Mouse (Mus musculus): Measurements from ENCODE around the gene Actr6. TPM values are rescaled to one million over a fixed set of nuclear protein-coding genes. Genes with fewer than 3 reads are reported as not detected.
"Not testable (repeated sequence)": the region's sequence is repeated elsewhere in the genome, so short reads cannot be mapped to it uniquely, and the experiment has no call there.

Actr6 gene
- polyA plus RNA-seq, 1 experiment from 2014 or later, result 33.6 TPM

DNA sequence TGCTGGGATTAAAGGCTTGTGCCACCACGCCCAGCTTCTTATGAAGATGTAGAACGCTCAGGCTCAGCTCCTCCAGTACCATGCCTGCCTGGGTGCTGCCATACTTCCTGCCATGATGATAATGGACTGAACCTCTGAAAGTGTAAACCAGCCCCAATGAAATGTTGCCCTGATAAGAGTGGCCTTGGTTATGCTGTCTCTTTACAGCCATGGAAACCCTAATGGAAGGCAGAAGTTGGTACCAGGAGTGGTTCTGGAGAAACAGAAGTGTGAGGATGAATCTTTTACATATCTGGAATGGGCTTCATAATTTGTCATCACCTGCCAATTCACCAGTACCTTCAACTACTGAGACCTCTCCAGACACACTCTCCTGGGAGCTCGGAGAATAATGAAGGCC, 34.1 kb downstream of the Actr6 start:
- Histone ChIP-seq H3K27ac (replicated peaks) (no peak overlapping the region), H3K9me3 (replicated peaks) (no peaks in the 10 kb centered on the region), H3K27me3 (no peaks in the 10 kb centered on the region), H3K4me3 (replicated peaks) (no peak overlapping the region), H3K9ac (no peak overlapping the region), H3K4me2 (replicated peaks) (no peak overlapping the region), H3K36me3 (no peaks in the 10 kb centered on the region), H3K4me1 (no peaks in the 10 kb centered on the region)
- no peak for ATAC-seq (ENCODE audit: insufficient number of reproducible peaks, low FRiP score, low TSS enrichment, low read depth)
- 93% methylated on average over 3 of the region's 3 CpGs for WGBS

DNA sequence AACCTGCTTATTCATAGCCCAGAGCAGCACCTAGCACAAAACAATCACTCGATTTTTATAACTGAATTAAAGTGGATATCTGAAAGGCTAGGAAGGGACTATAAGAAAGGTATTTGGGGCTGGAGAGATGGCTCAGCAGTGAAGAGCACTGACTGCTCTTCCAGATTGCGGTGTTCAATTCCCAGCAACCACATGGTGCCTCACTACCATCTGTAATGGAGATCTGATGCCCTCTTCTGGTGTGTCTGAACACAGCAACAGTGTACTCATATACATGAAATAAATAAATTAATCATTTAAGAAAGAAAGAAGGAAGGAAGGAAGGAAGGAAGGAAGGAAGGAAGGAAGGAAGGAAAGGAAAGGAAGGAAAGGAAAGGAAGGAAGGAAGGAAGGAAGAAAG, 35.8 kb downstream of the Actr6 start:
- WGBS, result 68% methylated on average over 2 of the region's 2 CpGs

DNA sequence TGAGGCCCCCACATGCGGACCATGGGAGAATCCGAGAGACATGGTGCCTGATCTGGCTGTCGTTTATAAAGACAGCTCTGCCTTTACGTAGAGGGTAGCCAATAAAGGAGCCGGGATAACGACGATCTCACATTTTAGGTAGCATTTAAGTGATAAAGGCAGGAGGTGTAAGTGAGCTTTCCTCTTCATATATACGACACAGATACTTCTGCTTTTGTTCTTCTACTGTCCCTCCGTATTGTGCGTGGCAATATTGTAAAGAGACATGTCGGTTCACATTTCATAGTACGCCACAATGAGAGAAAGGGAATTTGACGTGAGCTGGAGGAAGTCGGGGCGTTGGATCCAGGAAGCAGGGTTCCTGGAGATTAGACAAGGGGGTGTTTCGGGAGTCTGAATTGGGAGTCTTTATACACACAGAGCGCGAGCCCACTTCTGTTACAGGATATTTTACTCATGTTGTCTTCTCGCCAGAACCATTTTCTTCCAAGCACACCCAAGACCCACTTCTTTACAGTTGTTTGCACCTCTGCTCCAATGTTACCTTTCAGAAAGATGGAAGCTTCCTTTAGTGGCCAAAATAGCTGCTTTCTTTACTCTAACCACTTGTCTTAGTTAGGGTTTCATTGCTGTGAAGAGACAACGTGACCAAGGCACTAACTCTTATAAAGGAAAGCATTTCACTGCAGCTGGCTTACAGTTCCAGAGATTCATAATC, 36.7 kb downstream of the Actr6 start:
- no peak for ATAC-seq (ENCODE audit: insufficient number of reproducible peaks, low FRiP score, low TSS enrichment, low read depth)
- no peak overlapping the region for H3K4me2 ChIP-seq (replicated peaks)
- no peak overlapping the region for H3K4me3 ChIP-seq (replicated peaks)
- no peaks in the 10 kb centered on the region for H3K9me3 ChIP-seq (replicated peaks)
- no peak overlapping the region for H3K9ac ChIP-seq
- H3K36me3 ChIP-seq, result no peaks in the 10 kb centered on the region
- WGBS, result 79% methylated on average over 20 of the region's 20 CpGs
- H3K27me3 ChIP-seq, result no peaks in the 10 kb centered on the region
- H3K27ac ChIP-seq (replicated peaks), result no peak overlapping the region
- no peaks in the 10 kb centered on the region for H3K4me1 ChIP-seq

More for the DNA sequence above, 35.8 kb downstream of the Actr6 start:
- not testable (repeated sequence) for ATAC-seq (ENCODE audit: insufficient number of reproducible peaks, low FRiP score, low TSS enrichment, low read depth); H3K27me3 ChIP-seq; H3K9me3 ChIP-seq (replicated peaks); H3K4me2 ChIP-seq (replicated peaks); H3K9ac ChIP-seq; H3K36me3 ChIP-seq; H3K4me1 ChIP-seq; H3K4me3 ChIP-seq (replicated peaks); H3K27ac ChIP-seq (replicated peaks)

DNA sequence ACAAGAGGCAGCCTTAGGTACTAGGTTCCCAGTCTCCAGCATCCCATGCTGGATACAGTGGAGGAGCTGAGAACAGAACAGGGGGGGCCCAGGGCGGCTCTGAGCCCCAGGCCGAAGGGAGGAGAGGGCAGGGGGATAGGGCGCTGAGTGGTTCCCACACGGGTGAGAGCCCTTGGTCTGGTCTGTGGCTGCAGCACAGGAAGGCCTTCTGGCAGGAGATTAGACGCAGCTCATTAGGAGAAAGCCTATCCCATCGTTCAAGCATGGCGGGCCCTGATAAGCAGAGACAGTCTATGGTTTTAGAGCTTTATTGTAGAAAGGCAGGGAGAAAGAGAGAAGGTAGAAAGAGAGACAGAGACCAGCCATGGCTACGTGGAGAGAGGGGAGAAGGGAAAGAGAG, 42.1 kb downstream of the Actr6 start:
- H3K9me3 ChIP-seq (replicated peaks), result no peaks in the 10 kb centered on the region
- no peak for ATAC-seq (ENCODE audit: insufficient number of reproducible peaks, low FRiP score, low TSS enrichment, low read depth)
- no peak overlapping the region for H3K4me2 ChIP-seq (replicated peaks)
- no peaks in the 10 kb centered on the region for H3K36me3 ChIP-seq
- H3K27ac ChIP-seq (replicated peaks), result no peak overlapping the region
- no peak overlapping the region for H3K9ac ChIP-seq
- H3K27me3 ChIP-seq, result no peaks in the 10 kb centered on the region
- H3K4me3 ChIP-seq (replicated peaks), result no peak overlapping the region
- H3K4me1 ChIP-seq, result peaks cover 3% of the 10 kb centered on the region; the same call in 1 of the 2 replicates
- 60% methylated on average over 8 of the region's 8 CpGs for WGBS

DNA sequence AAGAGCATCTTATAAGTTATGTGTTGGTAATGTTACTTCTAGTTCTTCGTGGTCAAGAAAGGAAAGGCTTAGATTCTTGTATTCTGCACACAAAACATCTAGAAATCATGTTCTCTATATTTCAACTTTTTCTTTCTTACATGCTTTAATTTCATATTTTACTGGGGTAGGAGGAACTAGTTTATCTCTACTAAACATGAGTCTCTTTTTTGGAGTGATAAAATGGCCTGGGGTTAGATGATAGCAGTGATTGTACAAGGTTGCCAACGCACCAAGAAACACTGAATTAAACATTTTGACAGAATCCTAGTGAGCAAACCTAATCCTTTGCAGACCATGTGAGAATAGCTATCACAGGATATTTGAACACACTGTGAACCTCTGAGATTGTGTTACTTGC, 44.6 kb downstream of the Actr6 start:
- no peaks in the 10 kb centered on the region for H3K9me3 ChIP-seq (replicated peaks)
- peaks cover 5% of the 10 kb centered on the region; the same call in 1 of the 2 replicates for H3K4me1 ChIP-seq
- no peaks in the 10 kb centered on the region for H3K27me3 ChIP-seq
- no peak for ATAC-seq (ENCODE audit: insufficient number of reproducible peaks, low FRiP score, low TSS enrichment, low read depth)
- no peak overlapping the region for H3K4me3 ChIP-seq (replicated peaks)
- no peak overlapping the region for H3K27ac ChIP-seq (replicated peaks)
- no peak overlapping the region for H3K4me2 ChIP-seq (replicated peaks)
- no peak overlapping the region for H3K9ac ChIP-seq
- no peaks in the 10 kb centered on the region; the same call in 1 of the 2 replicates for H3K36me3 ChIP-seq
- 74% methylated on average over 2 of the region's 2 CpGs for WGBS

DNA sequence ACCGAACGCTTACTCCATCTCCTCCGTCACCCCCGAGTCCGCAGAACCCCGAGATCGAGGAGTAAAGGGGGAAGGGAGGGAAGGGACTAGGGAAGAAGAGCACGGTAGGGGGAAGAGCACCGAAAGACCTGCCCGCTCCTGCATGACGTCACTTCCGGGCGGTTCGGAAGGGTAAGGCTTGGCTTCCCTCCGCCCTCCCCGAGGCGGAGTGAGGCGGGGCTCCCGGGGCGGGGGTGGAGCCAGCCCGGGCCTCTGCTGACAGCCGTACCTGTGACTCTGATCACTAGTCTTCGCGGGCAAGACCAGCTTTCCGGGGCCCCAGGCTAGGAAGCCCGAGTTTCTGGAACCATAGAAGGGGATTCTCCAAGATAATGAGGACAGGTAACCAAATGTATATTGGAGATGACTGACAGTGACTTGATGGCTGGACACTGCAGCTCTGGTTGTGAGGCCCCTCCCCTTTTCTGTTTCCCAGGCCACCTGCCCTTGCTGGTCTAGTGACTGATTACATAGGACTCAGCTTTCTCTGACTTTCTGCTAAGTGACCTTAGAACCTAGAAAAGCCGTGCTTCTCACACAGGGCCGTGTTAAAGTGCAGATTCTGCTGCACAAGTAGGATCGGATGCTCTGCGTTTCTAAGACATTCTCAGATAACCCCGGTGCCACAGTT, 45.8 kb downstream of the Actr6 start, which contains the start of gene Scyl2:
Gene Scyl2, minus strand, starts transcription at position 147 of the 670 bp plus-strand sequence.
- Histone ChIP-seq H3K4me1 (peaks cover 5% of the 10 kb centered on the region; the same call in 1 of the 2 replicates), H3K9me3 (replicated peaks) (no peaks in the 10 kb centered on the region), H3K27ac (replicated peaks) (peak within 1 kb of the TSS; percentile 60; the same call in 1 of the 2 replicates), H3K4me2 (replicated peaks) (peak within 1 kb of the TSS; percentile 65), H3K9ac (peak within 1 kb of the TSS; percentile 97), H3K4me3 (replicated peaks) (peak within 1 kb of the TSS; percentile 99), H3K27me3 (no peaks in the 10 kb centered on the region), H3K36me3 (no peaks in the 10 kb centered on the region; the same call in 1 of the 2 replicates)
- ATAC-seq (ENCODE audit: insufficient number of reproducible peaks, low FRiP score, low TSS enrichment, low read depth), result peak; percentile 98
- 4% methylated on average over 31 of the region's 31 CpGs for WGBS

DNA sequence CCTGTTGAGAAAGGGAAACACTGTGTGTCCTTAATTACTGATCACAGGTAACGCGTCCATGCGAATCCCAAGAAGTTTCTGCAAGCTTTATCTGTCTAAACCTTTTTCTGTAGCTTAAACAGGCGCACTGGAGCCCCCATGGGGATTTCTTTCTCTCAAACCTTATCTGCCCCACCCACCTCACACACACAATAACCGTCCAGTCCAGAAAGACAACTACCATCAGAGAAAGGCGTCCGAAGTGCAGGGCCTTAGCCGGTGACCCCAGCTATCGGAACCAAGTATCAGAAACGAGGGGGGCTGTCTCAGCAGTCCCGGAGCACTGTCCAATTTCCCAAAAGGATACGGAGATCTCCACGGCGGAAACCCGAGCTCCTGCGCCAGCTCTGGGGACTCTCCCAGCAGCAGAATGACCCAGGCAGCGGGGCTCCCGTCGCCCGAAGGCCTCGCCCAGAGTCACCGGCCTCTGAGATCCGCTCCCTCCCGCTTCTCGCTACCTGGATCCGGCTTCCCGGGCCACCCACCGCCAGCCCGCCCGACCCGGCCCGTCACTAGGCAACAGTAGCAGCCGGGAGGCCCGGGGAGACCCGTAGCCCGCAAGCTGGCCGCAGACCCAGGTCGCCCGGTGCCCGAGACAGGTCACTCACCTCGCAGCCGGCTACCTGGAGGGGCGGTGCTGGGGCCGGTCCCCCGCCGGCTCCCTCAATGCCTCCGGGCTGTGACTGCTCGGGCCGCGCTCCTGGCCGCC, 46.5 kb downstream of the Actr6 start:
- Histone ChIP-seq H3K4me2 (replicated peaks) (peak overlapping the region; percentile 65), H3K9me3 (replicated peaks) (no peaks in the 10 kb centered on the region), H3K4me3 (replicated peaks) (peak overlapping the region; percentile 99), H3K27me3 (no peaks in the 10 kb centered on the region), H3K36me3 (no peaks in the 10 kb centered on the region; the same call in 1 of the 2 replicates), H3K27ac (replicated peaks) (peak overlapping the region; percentile 60; the same call in 1 of the 2 replicates), H3K9ac (peak overlapping the region; percentile 97), H3K4me1 (peaks cover 5% of the 10 kb centered on the region; the same call in 1 of the 2 replicates)
- peak; percentile 56 for ATAC-seq (ENCODE audit: insufficient number of reproducible peaks, low FRiP score, low TSS enrichment, low read depth)
- WGBS, result under 1% methylated on average over 51 of the region's 51 CpGs

DNA sequence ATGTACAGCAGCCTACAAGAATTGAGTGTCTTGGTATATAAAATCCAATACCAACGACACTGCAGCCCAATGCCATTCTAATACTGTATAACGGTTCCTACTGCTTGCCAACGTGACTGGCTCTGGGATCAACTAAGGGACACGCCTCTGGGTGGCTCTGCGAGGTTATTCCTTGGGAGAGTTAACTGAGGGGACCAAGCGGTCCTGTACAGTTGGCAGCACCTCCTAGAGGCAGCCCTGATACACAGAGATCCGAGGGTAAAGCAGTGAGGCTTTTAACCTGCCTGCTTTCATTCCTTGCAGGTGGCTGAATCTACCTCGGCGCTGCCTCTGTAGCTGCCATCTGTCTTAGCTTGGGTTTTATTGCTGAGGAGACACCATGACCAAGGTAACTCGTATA, 49.1 kb downstream of the Actr6 start:
- H3K9ac ChIP-seq, result no peak overlapping the region
- H3K4me2 ChIP-seq (replicated peaks), result no peak overlapping the region
- H3K4me3 ChIP-seq (replicated peaks), result no peak overlapping the region
- H3K27me3 ChIP-seq, result no peaks in the 10 kb centered on the region
- no peaks in the 10 kb centered on the region for H3K9me3 ChIP-seq (replicated peaks)
- no peak for ATAC-seq (ENCODE audit: insufficient number of reproducible peaks, low FRiP score, low TSS enrichment, low read depth)
- no peak overlapping the region for H3K27ac ChIP-seq (replicated peaks)
- no peaks in the 10 kb centered on the region; the same call in 1 of the 2 replicates for H3K36me3 ChIP-seq
- H3K4me1 ChIP-seq, result peaks cover 5% of the 10 kb centered on the region; the same call in 1 of the 2 replicates
- 75% methylated on average over 10 of the region's 10 CpGs for WGBS

DNA sequence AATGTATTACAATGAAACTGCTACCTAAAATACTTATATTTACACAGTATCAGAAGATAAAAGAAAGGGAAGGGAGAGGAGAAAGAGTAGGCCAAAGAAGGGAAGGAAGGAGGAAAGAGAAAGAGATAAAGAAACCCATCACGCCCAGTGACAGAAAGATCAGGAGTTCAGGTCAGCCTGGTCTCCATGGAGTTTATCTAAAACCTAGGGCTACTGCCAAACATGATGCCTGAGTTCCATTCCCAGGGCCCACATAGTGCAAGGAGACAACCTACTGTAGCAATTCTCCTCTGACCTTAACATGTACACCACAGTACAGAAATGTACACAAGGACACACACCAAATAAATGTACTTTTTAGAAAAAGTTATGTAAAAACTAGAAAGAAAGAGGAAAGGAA, 49.9 kb downstream of the Actr6 start:
- ATAC-seq (ENCODE audit: insufficient number of reproducible peaks, low FRiP score, low TSS enrichment, low read depth), result no peak
- H3K27ac ChIP-seq (replicated peaks), result no peak overlapping the region
- H3K4me1 ChIP-seq, result peaks cover 5% of the 10 kb centered on the region; the same call in 1 of the 2 replicates
- no peaks in the 10 kb centered on the region; the same call in 1 of the 2 replicates for H3K36me3 ChIP-seq
- no peak overlapping the region for H3K4me2 ChIP-seq (replicated peaks)
- H3K9ac ChIP-seq, result no peak overlapping the region
- no peak overlapping the region for H3K4me3 ChIP-seq (replicated peaks)
- H3K27me3 ChIP-seq, result no peaks in the 10 kb centered on the region
- no peaks in the 10 kb centered on the region for H3K9me3 ChIP-seq (replicated peaks)
- WGBS, result 90% methylated on average over 1 of the region's 1 CpGs

DNA sequence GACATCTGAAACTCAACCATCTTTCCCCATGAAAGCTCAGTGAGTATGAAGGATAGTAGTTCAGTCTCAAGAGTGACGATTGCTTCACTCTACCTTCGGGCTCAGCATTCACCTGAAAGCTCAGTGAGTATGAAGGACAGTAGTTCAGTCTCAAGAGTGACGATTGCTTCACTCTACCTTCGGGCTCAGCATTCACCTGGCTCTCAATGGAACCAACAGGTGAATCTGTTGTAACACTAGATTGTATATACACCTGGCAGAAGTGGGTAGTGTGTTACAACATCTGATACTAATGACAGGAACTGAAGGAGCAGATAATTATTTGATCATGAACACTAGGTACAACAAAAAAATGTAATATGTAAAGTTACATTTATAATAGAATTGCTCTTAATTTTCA, 50.4 kb downstream of the Actr6 start:
- no peak for ATAC-seq (ENCODE audit: insufficient number of reproducible peaks, low FRiP score, low TSS enrichment, low read depth)
- Histone ChIP-seq H3K27me3 (no peaks in the 10 kb centered on the region), H3K4me3 (replicated peaks) (no peak overlapping the region), H3K36me3 (no peaks in the 10 kb centered on the region; the same call in 1 of the 2 replicates), H3K27ac (replicated peaks) (no peak overlapping the region), H3K4me1 (peaks cover 5% of the 10 kb centered on the region; the same call in 1 of the 2 replicates), H3K4me2 (replicated peaks) (no peak overlapping the region), H3K9ac (no peak overlapping the region), H3K9me3 (replicated peaks) (no peaks in the 10 kb centered on the region)
- WGBS, result 87% methylated on average over 4 of the region's 4 CpGs

DNA sequence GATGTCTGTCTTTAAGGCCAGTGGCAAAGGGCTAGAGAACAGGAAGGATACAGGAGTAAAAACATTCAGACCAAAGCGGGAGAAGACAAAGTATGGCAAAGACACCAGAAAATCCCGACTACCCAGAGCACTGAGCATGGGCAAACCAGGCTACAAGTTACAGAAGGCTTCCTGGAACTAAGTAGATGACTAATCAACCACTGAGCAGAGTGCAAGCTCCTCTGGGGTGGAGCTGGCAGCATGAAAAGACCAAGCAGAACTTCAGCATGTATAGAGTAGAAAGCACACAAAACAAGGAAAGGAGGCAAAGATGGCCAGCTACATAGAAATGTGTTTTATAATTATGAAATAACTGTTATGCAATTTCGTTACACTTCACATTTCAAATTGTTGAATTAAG, 51.6 kb downstream of the Actr6 start:
- no peaks in the 10 kb centered on the region; the same call in 1 of the 2 replicates for H3K36me3 ChIP-seq
- no peak overlapping the region for H3K27ac ChIP-seq (replicated peaks)
- ATAC-seq (ENCODE audit: insufficient number of reproducible peaks, low FRiP score, low TSS enrichment, low read depth), result no peak
- H3K4me2 ChIP-seq (replicated peaks), result no peak overlapping the region
- 83% methylated on average over 3 of the region's 3 CpGs for WGBS
- no peak overlapping the region for H3K9ac ChIP-seq
- H3K9me3 ChIP-seq (replicated peaks), result no peaks in the 10 kb centered on the region
- no peak overlapping the region for H3K4me3 ChIP-seq (replicated peaks)
- peaks cover 5% of the 10 kb centered on the region; the same call in 1 of the 2 replicates for H3K4me1 ChIP-seq
- no peaks in the 10 kb centered on the region for H3K27me3 ChIP-seq

Measured in embryonic facial prominence, embryonic 15.5 days (tissue).